Mouse (Mus musculus) cerebellum, adult 8-10 months (tissue): Measurements from ENCODE around the gene Tap1.
"Not testable (repeated sequence)": the region's sequence is repeated elsewhere in the genome, so short reads cannot be mapped to it uniquely, and the experiment has no call there.

ENCODE experiments used
- DNase-seq: peaks from one replicate; pipeline ENCODE4 v3.0.0; 2022

Tap1 gene

DNA sequence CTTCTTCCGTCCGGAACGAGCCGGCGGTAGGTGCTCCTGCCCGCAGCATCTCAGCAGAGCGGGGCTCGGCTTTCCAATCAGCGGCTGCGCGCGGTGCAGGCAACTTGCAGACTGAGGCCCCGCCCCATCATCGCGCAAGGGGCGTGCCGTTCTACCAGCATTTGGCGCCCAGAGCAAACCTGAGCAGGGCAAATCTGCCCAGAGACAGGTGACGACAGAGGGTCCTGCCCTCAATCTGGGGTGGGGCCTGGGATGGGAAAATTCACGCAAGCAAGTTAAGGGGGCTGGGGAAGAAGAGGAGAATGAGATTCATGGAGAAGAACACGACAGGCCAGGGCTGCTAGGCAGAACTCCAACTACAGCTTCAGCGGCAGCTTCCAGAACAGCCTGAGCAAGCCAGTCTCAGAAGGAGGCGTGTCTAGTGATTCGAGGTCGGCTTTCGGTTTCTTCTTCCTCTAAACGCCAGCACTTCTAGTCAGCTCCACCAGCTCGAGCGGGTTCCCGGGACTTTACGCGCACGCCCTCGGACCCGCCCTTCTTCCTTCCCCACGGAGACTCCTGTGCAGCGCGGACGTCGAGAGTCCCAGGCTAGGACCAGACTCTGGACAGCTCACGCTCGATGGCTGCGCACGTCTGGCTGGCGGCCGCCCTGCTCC lies at the start of gene Tap1, which contains the start of gene Psmb9:
Gene Tap1, plus strand, starts transcription at position 293 of the 656 bp plus-strand sequence.
Gene Psmb9, minus strand, starts transcription at position 504 of the 656 bp plus-strand sequence.
- DNase-seq = peak; percentile 83

GRCm38 (mm10) chr17:34137601-34138000 lies 49.8 kb upstream of the Tap1 start:
- DNase-seq = no peak

- DNase-seq = no peak
These were observed 48.7 kb upstream of the Tap1 start for GRCm38 (mm10) chr17:34138655-34139054.

DNA sequence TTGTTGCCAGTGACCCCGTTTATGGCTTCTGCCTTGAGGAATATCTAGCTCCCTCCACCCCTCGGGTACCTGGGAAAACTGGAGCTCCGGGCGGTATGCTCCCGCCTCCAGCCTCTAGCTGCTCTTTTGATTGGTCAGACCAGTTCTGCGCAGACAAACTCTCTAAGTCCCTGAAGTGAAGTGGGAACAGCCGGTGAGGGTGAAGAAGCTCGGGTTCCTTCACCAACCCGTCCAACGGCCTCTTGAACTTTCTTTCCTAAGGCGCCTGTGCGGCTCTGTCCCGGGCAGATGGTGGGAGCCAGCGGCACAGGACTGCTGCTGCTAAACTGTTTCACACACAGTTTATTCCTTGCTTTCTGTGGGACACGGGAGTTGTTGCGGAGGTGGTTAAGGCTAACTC lies 47.9 kb upstream of the Tap1 start:
- no peak for DNase-seq

DNA sequence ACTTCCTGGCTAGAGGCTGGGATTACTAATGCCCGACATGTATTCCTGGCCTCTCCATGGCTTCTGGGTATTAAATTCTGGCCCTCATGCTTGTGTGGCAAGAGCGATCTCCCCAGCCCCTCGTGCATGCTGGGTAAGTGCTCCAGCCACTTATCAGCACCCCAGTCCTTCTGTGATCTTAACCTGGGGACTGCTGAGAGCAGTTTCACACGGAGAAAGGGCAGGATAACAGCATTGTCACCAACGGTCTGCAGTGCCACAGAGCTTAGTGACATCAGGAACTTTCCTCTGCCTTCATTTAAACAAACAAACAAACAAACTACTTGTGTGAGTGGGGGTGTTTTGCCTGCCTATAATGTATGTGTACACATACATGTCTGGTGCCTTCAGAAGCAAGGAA lies 47.1 kb upstream of the Tap1 start:
- DNase-seq = no peak

GRCm38 (mm10) chr17:34141448-34141847 lies 45.9 kb upstream of the Tap1 start:
- DNase-seq = no peak

DNA sequence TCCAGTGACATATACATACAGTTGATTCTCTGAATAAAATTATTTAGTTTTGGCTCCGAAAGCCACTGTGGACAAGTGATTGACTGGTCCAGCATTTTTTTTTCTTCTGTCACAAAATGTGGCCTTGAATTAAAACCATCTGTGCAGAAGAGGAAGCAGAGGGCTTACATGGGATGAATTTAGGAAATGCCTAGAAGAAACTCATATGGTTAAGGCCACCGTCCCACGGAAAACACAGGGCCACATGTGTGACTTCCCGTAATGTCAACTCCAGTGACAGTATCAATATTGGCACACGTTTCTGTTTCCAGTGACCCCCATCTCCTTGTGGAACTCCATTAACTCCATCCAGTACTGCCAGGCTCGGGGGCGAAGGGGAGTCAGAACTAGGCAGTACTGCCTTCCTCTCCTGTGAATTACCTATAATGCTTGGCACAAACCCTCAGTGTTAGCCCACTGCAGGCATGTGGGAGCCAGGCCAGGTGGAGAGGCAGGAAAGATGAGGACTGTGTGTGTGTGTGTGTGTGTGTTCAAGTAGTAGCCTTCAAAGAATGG lies 44.8 kb upstream of the Tap1 start:
- no peak for DNase-seq

GRCm38 (mm10) chr17:34143033-34143432 lies 44.3 kb upstream of the Tap1 start, which contains the start of gene H2-DMb2:
H2-DMb2 (plus strand) TSS chr17:34143307.
- DNase-seq = no peak

DNA sequence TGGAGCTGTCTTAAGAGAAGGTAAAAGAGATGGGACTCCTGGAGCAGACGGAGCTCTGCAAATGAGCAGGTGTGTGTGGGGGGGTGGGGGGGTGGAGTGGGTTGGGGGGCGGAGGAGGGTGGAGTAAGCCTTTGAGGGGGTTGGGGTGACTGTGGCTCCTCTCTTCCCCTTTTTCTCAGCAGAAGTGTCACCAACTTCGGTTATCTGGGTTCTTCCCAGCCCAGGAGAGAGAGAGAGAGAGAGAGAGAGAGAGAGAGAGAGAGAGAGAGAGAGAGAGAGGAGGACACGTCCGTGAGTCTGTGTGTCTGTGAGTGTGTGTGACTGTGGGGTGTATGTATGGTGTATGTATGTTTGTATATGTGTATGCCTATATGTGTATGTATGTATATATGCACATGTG lies 43.9 kb upstream of the Tap1 start:
- no peak for DNase-seq

DNA sequence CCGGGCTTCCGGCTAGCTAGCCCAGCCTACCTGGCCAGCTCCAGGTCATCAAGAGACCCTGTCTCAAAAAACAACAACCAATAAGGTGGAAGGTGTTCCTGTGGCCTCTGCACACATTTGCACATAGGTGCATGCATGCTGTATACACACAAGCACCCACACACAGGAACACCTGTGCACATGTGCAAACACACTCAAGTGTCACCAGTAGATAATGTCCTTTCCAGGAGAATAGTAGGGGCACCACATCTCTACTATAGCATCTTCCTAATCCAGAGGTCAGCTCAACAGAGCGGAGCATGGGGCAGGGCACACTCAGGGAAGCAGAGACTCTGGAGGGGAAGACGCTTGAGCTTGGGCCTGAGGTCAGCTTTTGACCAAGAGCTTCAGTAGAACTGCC lies 43.1 kb upstream of the Tap1 start:
- DNase-seq = not testable (repeated sequence)

DNA sequence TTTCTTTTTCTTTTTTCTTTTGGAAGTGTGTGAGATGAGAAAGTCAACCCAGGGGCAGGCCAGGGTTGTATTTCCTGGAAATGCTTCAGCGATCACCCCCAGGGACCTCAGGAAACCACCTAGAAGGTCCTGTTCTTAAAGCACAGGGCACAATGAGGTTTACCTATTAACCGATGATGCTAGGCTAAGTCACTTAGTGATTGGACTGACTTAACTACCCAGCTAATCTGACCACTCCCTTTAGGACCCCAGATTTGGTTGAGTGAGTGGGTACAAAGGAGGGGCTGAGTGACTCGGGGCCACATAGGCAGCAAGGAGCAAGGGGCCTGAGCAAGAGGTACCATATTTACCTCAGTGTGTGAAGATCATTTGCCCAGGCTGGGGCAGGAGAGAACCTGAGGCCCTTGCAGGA lies 42.4 kb upstream of the Tap1 start:
- DNase-seq = no peak

DNA sequence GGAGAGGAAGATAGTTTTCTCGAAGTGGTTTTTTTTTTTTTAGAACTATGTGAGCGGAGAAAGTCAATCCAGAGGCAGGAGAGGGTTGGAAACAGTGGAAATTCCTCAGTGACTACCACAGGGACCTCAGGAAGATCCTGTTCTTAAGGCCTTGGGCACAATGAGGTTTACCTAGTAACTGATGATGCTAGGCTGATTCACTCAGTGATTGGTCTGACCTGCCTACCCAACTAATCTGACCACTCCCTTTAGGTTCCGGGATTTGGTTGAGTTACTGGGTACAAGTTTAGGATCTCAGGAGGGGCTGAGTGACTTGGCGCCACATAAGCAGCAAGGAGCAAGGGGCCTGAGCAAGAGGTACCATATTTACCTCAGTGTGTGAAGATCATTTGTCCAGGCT lies 34.4 kb upstream of the Tap1 start, which contains the start of gene H2-DMb1:
Gene H2-DMb1, plus strand, starts transcription at position 150 of the 400 bp plus-strand sequence.
- DNase-seq = no peak

DNA sequence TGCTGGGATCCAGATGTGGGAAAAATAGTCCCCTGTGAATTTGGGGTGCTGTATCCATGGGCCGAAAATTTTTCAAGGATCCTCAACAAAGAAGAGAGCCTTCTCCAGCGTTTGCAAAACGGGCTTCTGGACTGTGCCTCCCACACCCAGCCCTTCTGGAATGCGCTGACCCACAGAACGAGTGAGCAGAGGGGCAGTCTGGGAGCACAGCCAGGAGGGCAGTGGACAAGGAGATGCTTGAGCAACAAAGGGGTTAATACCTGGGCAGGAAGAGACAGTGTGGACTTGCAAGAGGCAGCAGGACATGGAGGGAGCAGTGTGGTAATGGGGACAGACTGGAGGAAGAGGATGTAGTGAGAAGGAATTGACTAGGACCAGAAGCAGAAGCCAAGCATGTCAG lies 31.8 kb upstream of the Tap1 start:
- no peak for DNase-seq

- DNase-seq = no peak
These were observed 23.0 kb upstream of the Tap1 start for GRCm38 (mm10) chr17:34164202-34164895.

DNA sequence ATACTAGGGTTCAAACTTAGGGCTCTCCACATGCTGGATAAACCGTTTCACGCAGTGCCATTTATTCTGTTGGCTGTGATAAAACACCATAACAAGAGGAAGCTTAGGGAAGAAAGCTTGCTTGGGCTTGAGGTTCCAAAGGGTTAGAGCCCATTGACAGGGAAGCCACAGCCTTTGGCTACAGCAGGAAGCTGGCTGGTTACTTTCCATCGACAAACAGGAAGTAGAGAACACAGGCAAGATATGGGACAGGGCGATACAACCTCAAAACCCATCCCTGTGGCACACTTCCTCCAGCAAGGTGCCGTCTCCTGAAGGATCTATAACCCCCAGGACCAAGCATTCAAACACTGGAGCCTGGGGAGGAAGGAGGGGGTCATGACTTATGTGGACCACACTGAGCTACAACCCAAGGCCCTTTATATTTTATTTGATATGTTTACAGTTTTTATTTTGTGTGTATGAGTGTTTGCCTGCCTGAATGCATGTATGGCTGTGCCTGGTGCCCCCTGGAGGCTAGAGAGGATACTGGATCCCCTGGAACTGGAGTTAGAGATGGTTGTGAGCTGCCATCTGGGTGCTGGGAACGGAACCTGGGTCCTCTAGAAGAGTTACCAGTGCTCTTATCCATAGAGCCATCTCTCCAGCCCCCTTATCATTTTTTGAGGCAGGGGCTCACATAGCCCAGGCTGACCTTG lies 22.2 kb upstream of the Tap1 start:
- DNase-seq = no peak

DNA sequence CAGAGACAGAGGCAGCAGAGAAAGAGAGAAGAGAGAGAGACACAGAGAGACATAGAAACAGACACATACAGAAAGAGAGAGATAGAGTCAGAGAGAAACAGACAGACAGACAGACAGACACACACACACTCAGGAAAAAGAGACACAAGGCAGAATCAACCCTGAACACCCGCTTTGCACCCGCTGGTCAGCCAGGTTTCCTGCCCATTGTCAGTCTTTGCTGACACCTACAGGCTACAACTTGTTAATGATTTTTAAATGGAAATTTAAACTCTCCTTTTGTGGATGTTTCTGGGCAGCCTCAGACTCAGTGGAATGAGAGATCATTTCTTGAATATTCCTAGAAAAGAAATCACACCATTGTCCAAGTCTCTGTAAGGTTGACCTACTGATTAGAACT lies 18.1 kb upstream of the Tap1 start:
- DNase-seq = peak; percentile 9

DNA sequence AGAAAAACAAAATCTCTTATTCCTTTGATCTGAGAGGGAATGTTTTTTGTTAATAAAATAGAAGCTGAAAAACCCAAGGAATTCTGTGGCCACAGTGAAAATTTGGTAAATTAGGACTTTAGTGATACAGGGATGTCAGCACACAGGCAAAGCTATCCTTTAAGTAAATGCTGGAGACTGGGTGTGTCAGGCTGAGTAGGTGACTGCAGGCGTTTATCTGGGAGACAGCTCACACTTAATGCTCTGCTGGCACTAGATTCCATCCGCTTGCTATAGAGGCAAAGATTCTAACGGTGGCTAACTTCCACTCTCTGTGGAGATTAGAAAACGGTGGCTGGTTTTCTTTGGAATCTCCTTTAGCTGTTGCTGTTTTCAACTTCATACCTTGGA lies 16.9 kb upstream of the Tap1 start:
- no peak for DNase-seq

GRCm38 (mm10) chr17:34170877-34171498 lies 16.4 kb upstream of the Tap1 start:
- peak; percentile 69 for DNase-seq

DNA sequence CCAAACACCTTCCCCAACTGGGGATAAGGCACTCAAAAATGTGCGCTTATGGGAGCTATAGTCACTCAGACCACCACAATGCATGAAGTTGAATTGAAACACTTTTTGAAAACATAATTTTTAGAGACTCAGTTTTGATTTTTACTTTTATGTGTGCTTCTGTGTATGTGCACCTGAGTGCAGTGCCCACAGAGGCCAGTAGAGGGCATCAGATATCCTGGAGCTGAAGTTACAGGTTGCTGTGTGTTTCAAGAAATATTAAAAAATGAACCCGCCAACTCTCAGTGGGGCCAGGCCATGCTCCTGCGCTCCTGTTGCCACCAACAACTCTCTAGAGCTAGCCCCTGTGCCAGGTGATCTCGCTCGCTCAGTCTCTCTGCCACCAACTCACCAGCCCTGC lies 14.8 kb upstream of the Tap1 start:
- no peak for DNase-seq

GRCm38 (mm10) chr17:34174075-34174474 lies 13.3 kb upstream of the Tap1 start:
- no peak for DNase-seq

- no peak for DNase-seq
These were observed 10.2 kb upstream of the Tap1 start for GRCm38 (mm10) chr17:34177179-34177578.

- DNase-seq = no peak
These were observed 8.3 kb upstream of the Tap1 start for GRCm38 (mm10) chr17:34179019-34179418.
